Mouse (Mus musculus) liver, embryonic 15.5 days (tissue): ENCODE measurements at regions not wholly inside any gene's neighbourhood (a gene's known extent, or its start where the extent isn't known, plus 50 kb on each side); places are given as distances from the start of the nearest gene placed in this dataset.

Source experiments
- ATAC-seq: fragments of 200-750 bp; cut with Nextera tagmentation; 2 replicates; pipeline ENCODE4 v1.8.0; 2017; ENCODE audit warnings: moderate number of reproducible peaks, mild to moderate bottlenecking, moderate library complexity; ENCODE audit not compliant: insufficient read depth
- H3K27ac ChIP-seq: fragments of 300-500 bp; sonication (generic); replicated peaks from 2 replicates; pipeline ENCODE4 v1.5.1; 2015; ENCODE audit warnings: mild to moderate bottlenecking, inconsistent platforms
- H3K27me3 ChIP-seq: fragments of 300-500 bp; sonication (generic); 2 replicates; pipeline ENCODE4 v1.6.1; 2015; ENCODE audit warnings: mild to moderate bottlenecking, inconsistent platforms
- H3K36me3 ChIP-seq: fragments of 300-500 bp; sonication (generic); replicated peaks from 2 replicates; pipeline ENCODE4 v1.6.1; 2015; ENCODE audit warnings: moderate library complexity, mild to moderate bottlenecking, inconsistent platforms
- H3K4me1 ChIP-seq: fragments of 300-500 bp; sonication (generic); replicated peaks from 2 replicates; pipeline ENCODE4 v1.6.1; 2015; ENCODE audit warnings: inconsistent platforms
- H3K4me2 ChIP-seq: fragments of 300-500 bp; sonication (generic); 2 replicates; pipeline ENCODE4 v1.6.1; 2015; ENCODE audit warnings: moderate library complexity, mild to moderate bottlenecking, inconsistent platforms
- H3K4me3 ChIP-seq: fragments of 300-500 bp; sonication (generic); replicated peaks from 2 replicates; pipeline ENCODE4 v1.5.1; 2015; ENCODE audit warnings: mild to moderate bottlenecking, inconsistent platforms
- H3K9ac ChIP-seq: fragments of 300-500 bp; sonication (generic); 2 replicates; pipeline ENCODE4 v1.6.1; 2015; ENCODE audit warnings: moderate library complexity, mild to moderate bottlenecking, inconsistent platforms
- H3K9me3 ChIP-seq: fragments of 300-500 bp; sonication (generic); replicated peaks from 2 replicates; pipeline ENCODE4 v1.6.1; 2016; ENCODE audit warnings: inconsistent platforms
- WGBS: fragments of 180-500 bp; shearing (Covaris S2); methylation state at CpG from one replicate; pipeline ENCODE4 v1.1.7; 2015; ENCODE audit warnings: mixed read lengths; ENCODE audit not compliant: insufficient replicate concordance; 5-methylcytosine and 5-hydroxymethylcytosine counted together

DNA sequence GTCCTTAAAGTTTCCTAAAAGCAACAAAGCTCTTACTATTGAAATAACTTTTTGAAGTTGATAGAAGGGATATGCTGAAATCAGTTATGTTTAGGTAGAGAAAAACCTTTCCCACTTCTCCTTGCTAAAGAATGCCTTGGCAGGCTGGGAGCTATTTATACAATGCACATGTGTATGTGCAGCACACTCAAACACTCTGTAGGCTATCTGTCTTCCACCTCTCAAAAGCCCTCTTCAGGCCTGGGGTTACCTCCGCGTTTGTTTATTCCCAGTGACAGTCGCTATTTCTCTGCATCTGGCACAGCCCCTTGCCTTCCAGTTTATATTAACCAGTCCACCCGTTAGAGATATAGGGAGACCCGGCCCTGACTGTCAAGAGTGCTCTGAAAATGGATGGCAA, 66.3 kb upstream of the Lnx1 start:
- no peak overlapping the region for H3K4me2 ChIP-seq
- no peak overlapping the region for H3K9ac ChIP-seq
- WGBS, result 43% methylated on average over 5 of the region's 5 CpGs
- H3K27ac ChIP-seq, result no peak overlapping the region
- H3K4me1 ChIP-seq, result no peaks in the 10 kb centered on the region
- no peak overlapping the region for H3K4me3 ChIP-seq
- H3K36me3 ChIP-seq, result no peaks in the 10 kb centered on the region
- no peaks in the 10 kb centered on the region for H3K27me3 ChIP-seq
- no peaks in the 10 kb centered on the region for H3K9me3 ChIP-seq
- no peak for ATAC-seq

DNA sequence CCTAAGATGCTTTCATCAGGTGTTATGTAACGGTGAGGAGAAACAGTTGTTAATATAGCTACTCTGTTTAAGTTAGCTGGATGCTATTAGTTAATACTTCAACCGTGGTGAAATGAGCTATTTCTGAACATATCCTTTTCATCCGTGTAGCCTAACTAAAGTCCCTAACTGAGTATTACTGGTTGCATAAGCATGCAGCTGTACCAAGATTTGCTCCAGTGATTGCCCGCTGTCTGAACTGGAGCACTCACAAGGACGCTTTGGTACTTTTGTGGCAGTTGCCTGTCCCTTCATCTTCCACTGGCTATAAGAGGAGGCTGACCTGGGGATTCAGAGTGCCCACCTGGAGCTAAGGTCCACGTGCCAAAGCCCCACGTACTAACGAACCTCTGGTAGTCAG, 65.3 kb upstream of the Lnx1 start:
- Histone ChIP-seq H3K4me2 (no peak overlapping the region), H3K27ac (no peak overlapping the region), H3K4me1 (no peaks in the 10 kb centered on the region), H3K4me3 (no peak overlapping the region), H3K9me3 (no peaks in the 10 kb centered on the region), H3K9ac (no peak overlapping the region), H3K27me3 (no peaks in the 10 kb centered on the region), H3K36me3 (no peaks in the 10 kb centered on the region)
- ATAC-seq, result no peak
- 66% methylated on average over 8 of the region's 8 CpGs for WGBS

- H3K4me2 ChIP-seq, result no peak overlapping the region
- H3K27me3 ChIP-seq, result no peaks in the 10 kb centered on the region
- H3K4me1 ChIP-seq, result no peaks in the 10 kb centered on the region
- H3K4me3 ChIP-seq, result no peak overlapping the region
- no peaks in the 10 kb centered on the region for H3K36me3 ChIP-seq
- no peak overlapping the region for H3K27ac ChIP-seq
- ATAC-seq, result no peak
- H3K9ac ChIP-seq, result no peak overlapping the region
- no peaks in the 10 kb centered on the region for H3K9me3 ChIP-seq
- 57% methylated on average over 8 of the region's 8 CpGs for WGBS
These were observed 63.5 kb upstream of the Lnx1 start for GRCm38 (mm10) chr5:74766211-74766610.

DNA sequence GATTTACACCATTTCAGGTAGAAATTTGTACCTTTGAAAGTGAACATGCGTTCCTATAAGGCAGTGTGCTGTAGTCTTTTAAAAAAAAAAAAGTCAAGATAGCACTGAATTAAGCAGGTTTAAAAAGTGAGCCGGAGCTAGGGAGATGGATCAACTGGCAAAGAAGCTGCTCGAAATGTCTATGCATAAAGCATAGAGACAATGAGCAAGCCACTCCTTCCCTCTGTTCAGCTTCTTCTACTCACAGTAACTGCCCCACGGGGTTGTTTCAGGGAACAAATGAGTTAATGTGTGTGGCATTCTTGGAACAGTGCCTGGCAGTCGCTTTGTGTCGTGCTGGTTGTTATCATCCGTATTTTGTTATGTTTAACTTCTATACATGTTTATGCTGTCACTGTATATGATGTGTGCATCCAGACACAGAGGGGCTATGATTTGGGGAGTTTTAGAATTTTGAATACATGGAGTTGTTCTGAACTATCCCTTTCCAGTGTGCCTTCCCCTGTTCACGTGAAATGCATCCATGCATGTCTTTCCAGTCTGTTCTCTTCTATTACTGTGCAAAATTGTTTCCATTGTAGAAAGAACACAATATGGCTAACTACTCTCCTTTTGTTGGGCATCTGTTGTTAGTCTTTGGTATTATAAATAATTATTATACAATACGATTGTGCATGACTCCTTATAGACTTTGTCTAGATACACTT, 62.5 kb upstream of the Lnx1 start:
- ATAC-seq, result no peak
- H3K27me3 ChIP-seq, result no peaks in the 10 kb centered on the region
- no peak overlapping the region for H3K27ac ChIP-seq
- 59% methylated on average over 9 of the region's 9 CpGs for WGBS
- H3K4me3 ChIP-seq, result no peak overlapping the region
- H3K36me3 ChIP-seq, result no peaks in the 10 kb centered on the region
- H3K4me2 ChIP-seq, result no peak overlapping the region
- H3K9ac ChIP-seq, result no peak overlapping the region
- H3K9me3 ChIP-seq, result no peaks in the 10 kb centered on the region
- no peaks in the 10 kb centered on the region for H3K4me1 ChIP-seq

GRCm38 (mm10) chr5:74757557-74757956, 54.8 kb upstream of the Lnx1 start:
- H3K4me2 ChIP-seq, result no peak overlapping the region
- no peak overlapping the region for H3K27ac ChIP-seq
- H3K27me3 ChIP-seq, result no peaks in the 10 kb centered on the region
- no peaks in the 10 kb centered on the region for H3K9me3 ChIP-seq
- H3K36me3 ChIP-seq, result no peaks in the 10 kb centered on the region
- 75% methylated on average over 5 of the region's 5 CpGs for WGBS
- H3K9ac ChIP-seq, result no peak overlapping the region
- no peak overlapping the region for H3K4me3 ChIP-seq
- ATAC-seq, result no peak
- no peaks in the 10 kb centered on the region for H3K4me1 ChIP-seq

DNA sequence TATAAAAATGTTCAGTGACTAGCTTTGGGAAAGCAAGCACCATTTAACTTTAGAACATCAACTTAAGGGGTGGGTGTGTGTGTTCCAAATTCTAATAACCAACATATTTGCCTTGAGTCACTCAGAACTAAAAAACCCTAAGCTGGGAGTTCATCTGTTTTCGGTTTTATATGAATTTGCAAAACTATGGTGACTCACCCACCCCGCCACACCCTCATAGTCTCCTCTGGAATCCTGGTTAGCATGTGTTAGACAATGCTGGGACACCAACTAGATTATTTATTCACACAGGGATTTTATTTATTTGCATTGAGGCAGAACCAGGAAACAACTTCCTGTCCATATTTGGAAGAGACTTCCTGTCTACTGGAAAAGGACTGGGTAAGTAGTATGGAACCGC, 50.2 kb upstream of the Lnx1 start:
- H3K4me3 ChIP-seq, result no peak overlapping the region
- no peaks in the 10 kb centered on the region for H3K9me3 ChIP-seq
- H3K27ac ChIP-seq, result no peak overlapping the region
- no peaks in the 10 kb centered on the region for H3K36me3 ChIP-seq
- ATAC-seq, result no peak
- H3K27me3 ChIP-seq, result no peaks in the 10 kb centered on the region
- WGBS, result 56% methylated on average over 3 of the region's 3 CpGs
- no peak overlapping the region for H3K9ac ChIP-seq
- no peaks in the 10 kb centered on the region for H3K4me1 ChIP-seq
- H3K4me2 ChIP-seq, result no peak overlapping the region
